Mouse (Mus musculus): ENCODE data around the gene Slc1a5.

Slc1a5 gene

GRCm38 (mm10) chr7:16783224-16783688, 2.1 kb downstream of the Slc1a5 start:
- peak; percentile 57 for DNase-seq

- DNase-seq: peak; percentile 92
Observed at GRCm38 (mm10) chr7:16783758-16784415, 2.7 kb downstream of the Slc1a5 start.

GRCm38 (mm10) chr7:16784498-16784976, 3.4 kb downstream of the Slc1a5 start:
- DNase-seq: peak; percentile 75

DNA sequence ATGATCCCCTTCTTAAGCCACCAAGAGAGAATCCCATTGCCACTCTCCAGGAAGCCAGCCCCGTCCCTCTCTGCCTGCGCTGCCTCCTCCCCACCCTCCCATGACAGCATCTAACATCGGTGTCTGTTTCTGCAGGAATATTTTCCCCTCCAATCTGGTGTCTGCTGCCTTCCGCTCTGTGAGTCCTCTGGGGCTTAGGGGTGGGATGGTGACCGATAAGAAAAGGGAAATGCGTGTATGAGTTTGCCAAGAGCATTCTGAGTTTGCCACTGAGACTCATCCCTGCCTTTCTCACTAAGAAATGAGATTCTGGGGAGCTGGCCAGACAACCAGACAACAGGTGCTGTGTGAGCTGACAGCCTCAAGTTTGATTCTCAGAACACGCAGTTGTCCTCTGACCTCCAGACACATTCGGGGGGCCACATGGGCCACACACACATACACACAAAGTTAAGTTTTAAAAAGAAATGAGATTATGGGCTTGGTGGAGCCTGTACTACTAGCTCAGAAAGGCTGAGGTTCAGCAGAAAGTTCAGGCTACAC, 4.5 kb downstream of the Slc1a5 start:
- no peak for DNase-seq

DNA sequence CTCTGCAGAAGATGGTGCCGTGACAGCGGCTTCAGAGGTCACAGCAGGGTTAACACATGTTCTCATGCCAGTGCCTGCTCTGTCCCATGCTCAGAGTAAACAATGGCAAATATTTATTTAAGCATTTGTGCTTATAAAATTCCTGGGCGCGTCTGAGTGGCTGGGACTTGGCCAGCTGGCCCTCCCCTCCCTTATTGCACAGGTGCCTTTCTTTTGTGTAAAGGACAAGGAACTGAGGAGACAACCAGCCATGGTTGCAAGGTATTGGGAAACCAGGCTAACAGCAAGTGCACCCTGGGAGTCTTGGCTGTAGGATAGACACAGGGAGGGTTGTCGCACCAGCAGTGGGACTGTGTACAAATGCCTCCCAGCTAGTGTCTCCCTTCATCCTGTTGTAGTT, 11.2 kb downstream of the Slc1a5 start:
- DNase-seq: peak; percentile 90

- DNase-seq: peak; percentile 71
Observed at GRCm38 (mm10) chr7:16793010-16793725, 12.0 kb downstream of the Slc1a5 start.

DNA sequence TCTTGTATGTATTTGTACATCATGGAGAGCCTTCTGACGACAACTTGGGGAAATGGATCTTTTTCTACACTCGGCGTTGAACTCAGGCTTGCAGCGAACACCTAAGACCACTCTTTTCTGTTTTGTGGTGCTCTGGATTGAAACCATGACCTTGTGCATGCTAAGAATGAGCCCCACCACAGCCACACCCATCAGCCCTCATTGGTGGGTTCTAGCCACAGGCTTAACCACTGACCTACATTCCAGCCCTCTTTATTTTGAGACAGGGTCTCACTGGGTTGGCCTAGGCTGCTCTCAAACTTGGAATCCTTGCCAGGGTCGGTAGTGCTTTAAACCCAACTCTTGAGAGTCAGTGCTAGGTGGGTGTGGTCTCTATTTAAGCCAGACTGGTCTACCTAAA, 13.7 kb downstream of the Slc1a5 start:
- no peak for DNase-seq

- DNase-seq: peak; percentile 53
Observed at GRCm38 (mm10) chr7:16804409-16805028, 23.4 kb downstream of the Slc1a5 start.

GRCm38 (mm10) chr7:16807936-16808335, 26.8 kb downstream of the Slc1a5 start:
- DNase-seq: no peak

GRCm38 (mm10) chr7:16808647-16809046, 27.5 kb downstream of the Slc1a5 start:
- peak; percentile 23 for DNase-seq

GRCm38 (mm10) chr7:16809739-16810138, 28.6 kb downstream of the Slc1a5 start:
- peak; percentile 87 for DNase-seq

- DNase-seq: no peak
Observed at GRCm38 (mm10) chr7:16810399-16810919, 29.3 kb downstream of the Slc1a5 start.

- DNase-seq: no peak
Observed at GRCm38 (mm10) chr7:16810920-16811648, 29.9 kb downstream of the Slc1a5 start.

DNA sequence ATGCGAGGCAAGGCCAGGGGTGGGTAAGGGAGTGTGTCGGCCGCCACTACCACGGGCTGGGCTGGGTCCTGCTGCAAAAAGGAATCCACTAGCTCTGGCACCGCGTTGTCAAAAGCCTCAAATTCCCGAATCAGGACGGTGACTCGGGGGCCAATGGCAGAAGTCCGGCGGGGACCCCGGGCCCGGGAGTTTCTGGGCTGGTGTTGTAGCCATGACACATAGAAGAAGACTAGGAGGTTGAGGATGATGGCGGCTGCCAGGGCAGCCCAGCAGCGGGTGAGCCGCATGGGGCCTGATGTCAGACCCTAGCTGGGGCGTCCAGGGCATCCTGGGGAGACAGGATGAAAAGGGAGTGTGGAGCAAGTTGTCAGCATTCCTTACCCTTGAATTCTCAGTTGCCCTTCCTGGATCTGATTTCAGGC, 30.5 kb downstream of the Slc1a5 start:
- no peak for DNase-seq

DNA sequence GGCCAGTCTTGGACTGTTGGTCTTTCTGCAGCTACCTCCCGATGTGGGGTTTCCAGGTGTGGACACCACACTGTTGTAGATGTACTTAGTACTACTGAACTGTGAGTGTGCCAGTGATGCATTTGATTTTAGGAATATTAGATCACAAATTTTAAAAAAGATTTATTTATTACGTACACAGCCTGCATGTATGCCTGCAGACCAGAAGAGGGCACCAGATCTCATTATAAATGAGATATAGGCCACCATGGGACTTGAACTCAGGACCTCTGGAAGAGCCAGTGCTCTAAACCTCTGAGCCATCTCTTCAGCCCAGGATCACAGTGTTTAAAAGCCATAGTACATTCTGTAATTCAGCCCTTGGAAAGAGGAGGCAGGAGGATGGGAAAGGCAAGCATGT, 31.4 kb downstream of the Slc1a5 start:
- DNase-seq: no peak

GRCm38 (mm10) chr7:16815351-16815941, 34.3 kb downstream of the Slc1a5 start, which contains the start of gene Strn4:
Strn4 (plus strand) TSS chr7:16815889.
- no peak for DNase-seq

DNA sequence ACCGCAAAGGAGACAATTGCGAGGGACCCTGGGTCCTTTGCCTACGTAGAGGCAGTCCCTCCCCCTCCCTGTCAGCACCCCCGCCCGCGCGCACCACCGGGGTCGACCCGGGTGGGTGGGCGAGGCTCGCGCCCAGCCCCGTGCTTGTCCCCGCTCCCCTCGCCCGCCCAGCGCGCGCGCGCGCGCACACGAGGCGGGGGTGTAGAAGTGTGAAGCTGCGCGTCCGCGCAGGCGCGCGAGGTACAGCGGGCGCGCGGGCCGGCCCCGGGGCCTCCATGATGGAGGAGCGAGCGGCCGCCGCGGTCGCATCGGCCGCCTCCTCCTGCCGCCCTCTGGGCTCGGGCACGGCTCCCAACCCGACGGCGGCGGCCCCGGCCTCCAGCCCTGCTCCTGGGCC, 34.9 kb downstream of the Slc1a5 start:
- peak; percentile 81 for DNase-seq

DNA sequence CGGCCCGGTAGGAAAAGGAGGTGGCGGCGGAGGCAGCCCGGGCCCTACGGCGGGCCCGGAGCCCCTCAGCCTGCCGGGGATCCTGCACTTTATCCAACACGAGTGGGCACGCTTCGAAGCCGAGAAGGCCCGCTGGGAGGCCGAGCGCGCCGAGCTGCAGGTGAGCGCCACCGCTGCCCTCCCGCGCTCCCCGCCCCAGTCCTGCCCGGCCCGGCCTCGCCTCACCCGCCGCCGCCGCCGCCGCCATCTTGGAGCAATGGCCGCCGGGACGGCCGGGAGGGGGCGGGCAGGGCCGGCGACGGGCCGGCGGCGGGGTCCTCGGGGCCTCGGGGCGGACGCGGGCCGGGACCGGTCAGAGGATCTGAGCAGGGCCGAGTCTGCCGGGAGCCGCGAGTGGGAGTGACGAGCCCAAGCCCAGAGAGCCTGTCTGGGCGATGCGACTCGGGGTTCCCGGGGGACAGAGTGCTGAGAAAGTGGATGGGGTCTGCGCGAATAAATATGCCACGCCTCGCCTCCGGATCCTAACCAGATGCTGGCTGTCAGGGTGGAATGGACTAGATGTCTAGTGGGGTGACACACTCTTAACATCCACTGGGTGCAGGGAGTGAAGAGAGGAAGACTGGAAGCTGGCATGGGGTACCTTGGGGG, 35.5 kb downstream of the Slc1a5 start, which contains the start of gene Fkrp:
Fkrp (minus strand) TSS at position 258 of the 648 bp plus-strand sequence.
- no peak for DNase-seq

DNA sequence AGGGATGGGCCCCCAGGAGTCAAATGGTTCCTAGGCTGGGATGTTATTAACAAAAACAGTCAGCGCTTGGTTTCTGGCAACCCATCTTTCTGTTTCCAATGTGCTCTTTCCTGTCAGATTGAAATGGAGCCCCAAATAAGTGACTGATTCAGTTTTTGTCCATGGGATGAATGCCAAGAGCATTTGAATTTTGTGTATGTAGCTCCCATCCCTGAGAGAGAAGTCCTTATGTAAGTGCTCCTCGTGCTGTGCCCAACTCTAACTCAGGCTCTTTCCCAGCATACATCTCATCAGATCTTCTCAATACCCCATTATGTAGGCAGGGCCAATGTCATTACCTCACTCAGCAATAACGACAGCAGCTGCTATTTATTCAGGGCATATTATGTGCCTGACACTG, 36.6 kb downstream of the Slc1a5 start:
- DNase-seq: no peak

DNA sequence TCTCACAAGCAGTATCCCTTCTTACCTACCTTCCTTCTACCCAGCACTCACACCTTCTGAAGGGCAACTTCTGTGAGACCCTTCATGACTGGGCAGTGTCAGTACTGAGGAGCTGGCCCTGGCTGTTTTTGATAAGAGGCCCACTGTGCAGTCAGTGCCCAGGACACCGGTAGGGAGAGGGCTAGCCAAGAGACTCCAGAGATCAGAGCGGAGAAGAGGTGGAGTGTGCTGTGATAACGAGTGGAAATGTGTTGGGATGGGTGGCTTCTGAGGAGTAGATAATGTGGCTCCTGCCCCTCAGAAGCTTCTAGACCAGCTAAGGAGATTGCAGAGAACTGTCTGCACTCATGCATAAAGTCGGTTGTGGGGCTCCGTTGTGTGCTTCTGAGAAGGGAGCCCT, 38.7 kb downstream of the Slc1a5 start:
- DNase-seq: no peak

DNA sequence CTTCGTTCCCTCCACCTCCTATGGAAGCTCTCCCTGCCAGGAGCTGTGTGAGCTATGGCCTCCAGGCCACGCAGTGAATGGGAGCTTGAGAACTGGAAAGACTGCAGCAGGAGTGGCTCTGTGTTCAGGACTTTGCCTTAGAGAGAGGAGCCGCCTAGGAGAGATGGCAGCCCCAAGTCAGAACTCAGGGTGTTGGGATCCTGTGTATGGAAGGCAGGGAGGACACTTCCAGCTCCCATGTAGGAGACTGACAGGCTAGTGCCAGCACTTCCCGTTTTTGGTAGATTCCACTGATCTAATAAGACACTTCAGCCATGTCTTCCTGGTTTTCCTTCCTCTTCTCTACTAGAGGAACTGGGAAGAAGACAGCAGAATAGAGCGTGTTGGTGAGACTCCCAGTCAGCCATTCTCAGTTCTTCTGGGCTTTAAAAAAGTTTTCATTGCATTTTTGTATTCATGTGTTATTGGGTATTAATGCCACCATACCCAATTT, 39.2 kb downstream of the Slc1a5 start:
- no peak for DNase-seq
